8 mouse cellular contexts compared by ENCODE assay signal in the genomic region with DNA sequence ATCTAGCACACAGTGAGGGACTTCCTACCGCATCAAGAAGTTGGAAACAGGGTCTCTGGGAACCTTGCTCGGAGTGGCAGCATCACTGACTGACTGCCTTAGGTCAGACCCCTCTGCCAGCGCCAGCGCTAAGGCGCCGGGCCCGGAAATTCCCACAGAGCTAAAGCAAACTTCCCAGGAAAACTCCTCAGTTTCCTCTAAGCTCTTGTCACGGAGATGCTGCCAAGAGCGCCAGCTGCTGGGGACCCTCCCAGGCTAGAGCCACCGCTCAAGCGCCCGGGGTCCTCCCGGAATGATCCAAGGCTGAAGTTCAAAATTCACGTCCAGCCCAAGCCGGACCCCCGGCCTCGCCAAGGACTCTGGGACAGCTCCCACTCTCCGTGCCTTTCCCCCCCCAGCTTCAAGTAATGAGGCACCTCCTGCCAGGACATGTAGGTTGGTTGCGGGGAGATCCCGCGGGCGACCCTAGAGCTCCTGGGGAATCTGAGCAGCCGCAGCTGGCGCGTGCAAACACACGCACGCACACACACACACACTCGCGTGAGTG. TPM values are rescaled to one million over a fixed set of nuclear protein-coding genes. Genes with fewer than 3 reads are reported as not detected.
DNase-seq lines count a peak whose midpoint lies in the region; ATAC-seq and TF ChIP-seq lines count a peak whose summit lies in the region.

No protein-coding gene starts in this region.

- WGBS in lung, postnatal 0 days: 1% methylated on average over 29 of the region's 29 CpGs
- WGBS in stomach, embryonic 16.5 days: 1% methylated on average over 29 of the region's 29 CpGs

- H3K27ac ChIP-seq in lung, postnatal 0 days (ENCODE audit: low read length): peak overlapping the region; percentile 87
- peak overlapping the region; percentile 93 for H3K27ac ChIP-seq in stomach, embryonic 16.5 days (ENCODE audit: low read length)

- peak; percentile 51; the same call in 1 of the 2 replicates for TF ChIP-seq EP300 in lung, postnatal 0 days (IDR thresholded peaks at IDR 0.05)

- no peaks in the 10 kb centered on the region for H3K36me3 ChIP-seq in E14TG2a.4 (ENCODE audit: insufficient read depth, low read length)
- H3K36me3 ChIP-seq in lung, postnatal 0 days (ENCODE audit: insufficient read depth, low read length): no peaks in the 10 kb centered on the region
- H3K36me3 ChIP-seq in stomach, embryonic 16.5 days (ENCODE audit: control insufficient read depth, insufficient read depth, low read length): no peaks in the 10 kb centered on the region

- H3K4me2 ChIP-seq in lung, postnatal 0 days (replicated peaks; ENCODE audit: low read depth, low read length): peak overlapping the region; percentile 99
- peak overlapping the region; percentile 85 for H3K4me2 ChIP-seq in stomach, embryonic 16.5 days (ENCODE audit: low read depth, low read length)

- peak overlapping the region; percentile 88 for H3K4me3 ChIP-seq in E14TG2a.4 (replicated peaks; ENCODE audit: low read length)
- peak overlapping the region; percentile 79 for H3K4me3 ChIP-seq in lung, postnatal 0 days (ENCODE audit: low read depth, low read length)
- peak overlapping the region; percentile 52 for H3K4me3 ChIP-seq in stomach, embryonic 16.5 days (replicated peaks; ENCODE audit: low read length)

- DNase-seq in adrenal gland, postnatal 14 days: peak; percentile 49
- DNase-seq in heart, adult 8-10 months (ENCODE audit: low spot score): peak; percentile 68
- DNase-seq in kidney, adult 9 months: peak; percentile 66
- peak; percentile 61 for DNase-seq in lung, postnatal 0 days (ENCODE audit: low spot score)
- DNase-seq in c-Kit-positive CD71-positive TER-119-positive erythroid progenitor cells, embryonic 14.5 days (ENCODE audit: low spot score): no peak
- DNase-seq in MN1 (ENCODE audit: low spot score): no peak

- H3K4me1 ChIP-seq in E14TG2a.4 (replicated peaks; ENCODE audit: low read depth, low read length): peaks cover 59% of the 10 kb centered on the region
- peaks cover 17% of the 10 kb centered on the region for H3K4me1 ChIP-seq in lung, postnatal 0 days (ENCODE audit: insufficient read depth, low read depth, low read length)
- H3K4me1 ChIP-seq in stomach, embryonic 16.5 days (ENCODE audit: control insufficient read depth, insufficient read depth, low read length): peaks cover 37% of the 10 kb centered on the region

- TF ChIP-seq CTCF in E14TG2a.4 (conservative IDR thresholded peaks at IDR 0.05; ENCODE audit: low read length): no peak
- peak; percentile 28 for TF ChIP-seq CTCF in lung, postnatal 0 days (IDR thresholded peaks at IDR 0.05)

- H3K27me3 ChIP-seq in E14TG2a.4 (ENCODE audit: insufficient read depth, low read length): peaks cover 57% of the 10 kb centered on the region
- H3K27me3 ChIP-seq in lung, postnatal 0 days (replicated peaks; ENCODE audit: insufficient read depth, low read length): no peaks in the 10 kb centered on the region
- no peaks in the 10 kb centered on the region for H3K27me3 ChIP-seq in stomach, embryonic 16.5 days (ENCODE audit: control insufficient read depth, insufficient read depth, low read length)

- ATAC-seq in lung, postnatal 0 days: peak; percentile 13
- no peak for ATAC-seq in stomach, embryonic 16.5 days (ENCODE audit: insufficient read depth, low FRiP score)

- H3K9ac ChIP-seq in lung, postnatal 0 days (replicated peaks; ENCODE audit: low read depth): peak overlapping the region; percentile 86
- peak overlapping the region; percentile 86 for H3K9ac ChIP-seq in stomach, embryonic 16.5 days (ENCODE audit: low read length)

- no peaks in the 10 kb centered on the region for H3K9me3 ChIP-seq in E14TG2a.4 (ENCODE audit: low read length)
- H3K9me3 ChIP-seq in lung, postnatal 0 days (ENCODE audit: low read length): no peaks in the 10 kb centered on the region
- H3K9me3 ChIP-seq in stomach, embryonic 16.5 days (replicated peaks; ENCODE audit: control insufficient read depth, low read length): no peaks in the 10 kb centered on the region

RNA-seq across cellular contexts. Expression of gene Sox13, which starts 1.5 kb away (rescaled TPM):
- total RNA-seq in adrenal gland, postnatal 14 days (2021): 19.3 and 20.0 TPM in 2 replicates
- total RNA-seq in heart, adult 8-10 months (2022): 10 to 100 TPM; 11.0 to 14.4 (median 13.9) TPM
- polyA plus RNA-seq in lung, postnatal 0 days (2015; fragmentation: Nextera tagmentation; extraction: Ambion mirVana): 13.8 and 14.8 TPM in 2 replicates
- 5.2 and 5.6 TPM in 2 replicates for polyA plus RNA-seq in stomach, embryonic 16.5 days (2015; fragmentation: Nextera tagmentation; extraction: Ambion mirVana)

RNA-seq across cellular contexts. Expression of gene Etnk2, which starts 59.3 kb away (rescaled TPM):
- 7.6 and 28.3 TPM in 2 replicates for total RNA-seq in adrenal gland, postnatal 14 days (2021)
- total RNA-seq in heart, adult 8-10 months (2022): under 1 TPM; 0.16 to 0.69 (median 0.33) TPM
- polyA plus RNA-seq in lung, postnatal 0 days (2015; fragmentation: Nextera tagmentation; extraction: Ambion mirVana): 0.77 and 0.81 TPM in 2 replicates
- 4.5 and 4.7 TPM in 2 replicates for polyA plus RNA-seq in stomach, embryonic 16.5 days (2015; fragmentation: Nextera tagmentation; extraction: Ambion mirVana)

Comparison
In these comparisons a context has a peak if more than half of its experiments do, and no peak if none do; other contexts are left out.
1. DNase-seq: peak in adrenal gland, postnatal 14 days (single experiment), heart, adult 8-10 months (single experiment), kidney, adult 9 months (single experiment) and lung, postnatal 0 days (single experiment); none in c-Kit-positive CD71-positive TER-119-positive erythroid progenitor cells, embryonic 14.5 days (single experiment) and MN1 (single experiment).
2. Peak in every context shown above with its lines, with median percentiles within 50 percentile points of each other: H3K4me3 ChIP-seq.